Mouse (Mus musculus): ENCODE measurements around the gene Efhd1. TPM values are rescaled to one million over a fixed set of nuclear protein-coding genes. Genes with fewer than 3 reads are reported as not detected.

Efhd1 gene
- polyA plus RNA-seq, 1 experiment from 2014 or later, result 1.3 TPM

DNA sequence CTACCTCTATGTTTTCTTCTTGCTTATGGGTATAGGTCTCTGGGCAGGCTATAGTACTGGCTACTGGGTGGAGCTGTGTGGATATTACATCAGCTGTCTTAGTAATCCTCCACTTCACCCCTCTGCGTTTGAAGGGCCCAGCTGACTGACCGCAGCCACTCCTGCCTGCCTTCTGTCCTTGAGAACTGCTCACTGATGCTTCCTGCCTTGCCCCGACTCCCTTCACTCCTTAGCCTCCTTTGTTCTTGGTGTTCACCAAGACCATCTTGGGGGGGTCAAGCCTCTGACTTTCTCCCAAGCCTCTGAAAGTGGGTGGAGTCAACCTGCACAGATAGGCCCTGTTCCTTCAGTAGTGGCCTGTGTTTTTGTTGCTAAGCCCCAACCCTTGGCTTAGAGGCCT is 8.3 kb downstream of the Efhd1 start:
- H3K27me3 ChIP-seq, result peaks cover 38% of the 10 kb centered on the region
- no peak overlapping the region for H3K4me3 ChIP-seq
- H3K9me3 ChIP-seq, result no peaks in the 10 kb centered on the region
- H3K4me2 ChIP-seq, result no peak overlapping the region
- H3K36me3 ChIP-seq, result no peaks in the 10 kb centered on the region
- H3K27ac ChIP-seq, result no peak overlapping the region
- no peak for ATAC-seq (ENCODE audit: low FRiP score)
- H3K4me1 ChIP-seq (replicated peaks), result peaks cover 25% of the 10 kb centered on the region
- no peak overlapping the region for H3K9ac ChIP-seq
- 78% methylated on average over 3 of the region's 3 CpGs for WGBS

DNA sequence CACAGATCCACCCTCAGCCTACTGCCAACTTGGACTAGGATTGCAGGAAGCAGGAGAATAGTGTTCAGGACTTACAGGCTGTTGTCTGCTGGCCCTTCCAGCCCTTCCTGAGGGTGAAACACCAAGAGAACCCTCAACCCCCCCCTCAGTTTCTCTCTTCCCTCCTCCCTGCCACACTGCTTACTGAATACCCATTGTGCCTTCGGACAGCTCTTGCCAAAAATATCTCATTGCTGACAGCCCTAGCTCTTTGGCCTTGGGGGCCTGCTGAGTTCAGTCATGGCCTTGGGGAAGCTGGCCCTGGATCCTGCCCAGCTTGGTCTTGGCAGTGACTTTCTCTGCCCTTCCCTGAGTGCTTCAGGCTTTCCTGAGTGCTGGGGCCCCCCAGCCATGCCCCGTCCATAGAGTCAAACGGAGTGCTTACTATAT is 9.4 kb downstream of the Efhd1 start:
- Histone ChIP-seq H3K27me3 (peaks cover 28% of the 10 kb centered on the region), H3K4me1 (replicated peaks) (peaks cover 25% of the 10 kb centered on the region), H3K9ac (no peak overlapping the region; the same call in 1 of the 2 replicates), H3K4me2 (no peak overlapping the region), H3K36me3 (no peaks in the 10 kb centered on the region), H3K27ac (no peak overlapping the region), H3K9me3 (no peaks in the 10 kb centered on the region), H3K4me3 (no peak overlapping the region)
- 51% methylated on average over 3 of the region's 3 CpGs for WGBS
- peak; percentile 31; the same call in 1 of the 2 replicates for ATAC-seq (ENCODE audit: low FRiP score)

DNA sequence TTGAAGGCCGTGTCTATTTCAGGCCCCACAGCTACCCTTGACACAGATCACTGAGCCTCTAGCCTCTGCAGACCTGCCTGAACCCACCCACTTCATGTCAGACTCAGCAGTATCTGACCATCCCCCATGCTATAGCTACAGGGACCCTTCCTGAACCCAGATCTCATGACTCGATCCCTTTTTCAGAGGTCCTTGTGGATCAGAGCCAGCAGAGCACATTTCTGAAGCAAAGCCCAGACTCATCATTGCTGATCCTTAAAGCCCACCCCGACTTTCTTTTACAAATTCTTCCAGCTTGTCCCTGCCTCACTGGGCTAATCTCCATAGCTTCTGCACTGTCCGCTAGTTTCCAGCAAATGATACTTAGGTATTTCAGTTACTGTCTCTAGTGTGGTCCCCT is 10.0 kb downstream of the Efhd1 start:
- Histone ChIP-seq H3K36me3 (no peaks in the 10 kb centered on the region), H3K27me3 (peaks cover 22% of the 10 kb centered on the region), H3K9me3 (no peaks in the 10 kb centered on the region), H3K4me3 (no peak overlapping the region), H3K4me2 (no peak overlapping the region), H3K27ac (no peak overlapping the region), H3K9ac (no peak overlapping the region), H3K4me1 (replicated peaks) (peaks cover 25% of the 10 kb centered on the region)
- ATAC-seq (ENCODE audit: low FRiP score), result no peak
- 75% methylated on average over 4 of the region's 4 CpGs for WGBS

DNA sequence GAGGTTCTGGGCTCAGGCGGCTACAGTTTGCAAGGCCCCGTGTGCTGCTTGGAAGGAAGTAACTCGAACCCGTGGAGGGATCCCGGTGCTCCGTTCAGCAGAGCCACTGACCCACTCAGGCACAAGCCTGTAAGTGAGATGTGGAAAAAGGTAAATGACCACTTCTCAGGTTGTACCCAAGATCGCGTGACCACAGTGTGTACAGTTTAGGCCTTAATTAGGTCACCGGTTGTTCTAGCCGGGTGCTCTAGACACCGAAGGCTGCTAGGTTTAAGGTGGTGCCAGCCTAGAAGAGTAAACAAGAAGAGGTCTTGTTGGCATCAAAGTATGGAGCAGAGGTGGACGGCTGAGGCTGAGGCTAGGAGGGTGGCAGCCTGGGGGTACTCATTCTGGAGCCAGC is 11.0 kb downstream of the Efhd1 start:
- Histone ChIP-seq H3K4me2 (no peak overlapping the region), H3K36me3 (no peaks in the 10 kb centered on the region), H3K27me3 (peaks cover 12% of the 10 kb centered on the region), H3K27ac (no peak overlapping the region), H3K9ac (no peak overlapping the region), H3K4me1 (replicated peaks) (peaks cover 24% of the 10 kb centered on the region), H3K4me3 (no peak overlapping the region), H3K9me3 (no peaks in the 10 kb centered on the region)
- no peak for ATAC-seq (ENCODE audit: low FRiP score)
- 94% methylated on average over 12 of the region's 12 CpGs for WGBS

DNA sequence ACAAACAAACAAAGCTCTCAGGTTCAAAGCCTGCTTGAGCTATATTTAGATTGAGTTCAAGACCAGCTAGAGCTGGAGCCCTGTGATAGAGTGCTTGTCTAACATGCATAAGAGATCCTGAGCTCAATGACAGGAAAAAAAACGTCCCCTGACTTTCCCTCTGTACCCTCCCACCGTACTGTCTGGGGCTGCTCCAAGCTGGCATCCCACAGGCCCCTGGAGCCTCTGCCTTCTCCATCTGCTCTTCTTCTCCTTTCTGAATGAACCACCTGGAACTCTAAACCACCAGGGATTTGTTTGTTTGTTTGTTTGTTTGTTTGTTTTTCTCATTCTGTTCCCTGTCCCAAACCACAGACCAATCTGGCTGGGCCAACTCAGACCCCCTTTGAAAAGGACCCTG is 11.9 kb downstream of the Efhd1 start:
- no peak for ATAC-seq (ENCODE audit: low FRiP score)
- H3K27me3 ChIP-seq, result 0 out of 2 replicates have a peak, but pooled peaks cover 8% of the 10 kb centered on the region
- H3K9me3 ChIP-seq, result no peaks in the 10 kb centered on the region
- no peaks in the 10 kb centered on the region for H3K36me3 ChIP-seq
- H3K4me3 ChIP-seq, result no peak overlapping the region
- H3K27ac ChIP-seq, result no peak overlapping the region
- 51% methylated on average over 2 of the region's 2 CpGs for WGBS
- peaks cover 15% of the 10 kb centered on the region for H3K4me1 ChIP-seq (replicated peaks)
- H3K4me2 ChIP-seq, result no peak overlapping the region
- H3K9ac ChIP-seq, result no peak overlapping the region

DNA sequence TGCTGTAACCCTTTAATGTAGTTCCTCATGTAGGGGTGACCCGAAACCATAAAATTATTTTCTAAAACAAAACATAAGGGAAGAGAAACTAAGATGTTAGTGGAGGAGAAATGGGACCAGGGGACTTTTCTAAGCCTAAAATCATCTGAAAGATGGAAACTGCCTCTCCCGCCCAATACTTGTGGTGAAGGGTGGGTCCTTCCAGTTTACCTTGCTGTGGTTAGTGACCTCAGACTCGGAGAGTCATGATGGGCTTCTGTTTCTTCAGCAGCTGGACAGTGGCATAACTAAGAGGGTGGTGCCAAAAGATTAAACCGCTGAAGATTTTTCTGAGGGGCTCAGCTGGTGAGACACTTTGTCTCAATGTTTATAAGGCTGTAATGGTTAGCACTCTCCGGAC is 16.1 kb downstream of the Efhd1 start:
- Histone ChIP-seq H3K4me1 (replicated peaks) (0 out of 2 replicates have a peak, but pooled peaks cover 7% of the 10 kb centered on the region), H3K36me3 (no peaks in the 10 kb centered on the region), H3K4me2 (no peak overlapping the region), H3K9me3 (no peaks in the 10 kb centered on the region), H3K9ac (no peak overlapping the region), H3K27me3 (no peaks in the 10 kb centered on the region), H3K27ac (no peak overlapping the region), H3K4me3 (no peak overlapping the region)
- ATAC-seq (ENCODE audit: low FRiP score), result no peak
- WGBS, result 84% methylated on average over 5 of the region's 5 CpGs

DNA sequence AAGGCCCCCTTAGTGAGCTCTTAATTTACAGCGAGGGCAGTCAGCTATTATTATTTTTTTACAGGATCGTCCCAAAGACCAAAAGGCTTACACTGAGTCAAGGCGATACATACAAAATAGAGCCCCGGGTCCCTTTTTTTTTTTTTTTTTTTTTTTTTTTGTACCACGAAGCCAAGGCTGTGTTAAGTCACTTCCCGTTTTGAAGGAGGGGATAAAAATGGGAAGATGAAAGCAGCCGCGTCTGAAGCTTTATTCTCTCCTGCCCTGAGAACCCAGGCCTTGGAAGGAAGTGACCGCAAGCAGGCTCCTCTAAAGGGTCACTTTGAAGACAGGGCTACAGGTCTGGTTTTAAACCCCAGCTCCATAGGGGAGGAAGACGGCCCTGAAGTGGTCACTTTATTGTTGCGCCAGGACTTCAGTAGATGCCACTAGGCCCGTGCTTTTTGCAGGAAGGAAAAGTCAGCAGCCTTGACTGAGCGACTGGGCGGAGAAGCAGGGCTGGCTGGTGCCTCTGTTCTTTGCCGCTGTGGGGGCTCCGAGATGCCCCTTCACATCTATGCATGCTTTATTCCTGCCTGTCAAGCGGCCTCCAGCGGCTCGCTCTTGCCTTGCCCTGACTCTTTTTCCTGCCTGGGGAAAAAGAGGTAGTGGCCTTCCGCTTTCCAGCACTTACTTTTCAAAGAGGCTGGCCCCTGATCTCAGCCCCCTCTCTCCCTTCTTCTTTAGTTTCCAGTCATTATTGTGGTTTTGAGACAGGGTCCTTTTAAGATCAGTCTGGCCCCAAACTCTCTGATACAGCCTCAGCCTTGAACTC is 17.6 kb downstream of the Efhd1 start:
- ATAC-seq (ENCODE audit: low FRiP score), result no peak
- H3K27ac ChIP-seq, result no peak overlapping the region
- WGBS, result 23% methylated on average over 20 of the region's 20 CpGs
- no peak overlapping the region for H3K4me3 ChIP-seq
- H3K4me2 ChIP-seq, result peak overlapping the region; percentile 29
- 0 out of 2 replicates have a peak, but pooled peaks cover 7% of the 10 kb centered on the region for H3K4me1 ChIP-seq (replicated peaks)
- no peaks in the 10 kb centered on the region for H3K36me3 ChIP-seq
- no peaks in the 10 kb centered on the region for H3K27me3 ChIP-seq
- H3K9me3 ChIP-seq, result no peaks in the 10 kb centered on the region
- H3K9ac ChIP-seq, result 0 out of 2 replicates have a peak overlapping the region, but pooled peaks have one; percentile 13

DNA sequence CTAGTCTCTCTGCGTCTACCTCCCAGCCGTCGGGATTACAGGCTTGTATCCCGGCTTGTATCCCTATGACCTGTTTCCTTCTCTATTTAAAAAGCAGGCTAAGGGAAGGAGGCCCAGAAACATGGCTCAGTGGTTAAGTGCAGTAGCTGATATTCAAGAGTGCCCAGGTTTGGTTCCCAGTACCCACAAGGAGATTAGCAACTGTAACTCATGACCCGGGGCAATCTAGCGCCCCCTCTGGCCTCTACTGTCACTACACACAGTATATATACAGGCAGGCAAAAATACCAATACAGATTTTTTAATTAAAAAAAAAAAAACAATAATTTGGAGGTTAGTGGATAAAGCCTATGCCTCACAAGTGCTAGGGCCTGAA is 18.2 kb downstream of the Efhd1 start:
- Histone ChIP-seq H3K4me2 (no peak overlapping the region), H3K9ac (no peak overlapping the region), H3K4me3 (no peak overlapping the region), H3K4me1 (replicated peaks) (0 out of 2 replicates have a peak, but pooled peaks cover 7% of the 10 kb centered on the region), H3K27me3 (no peaks in the 10 kb centered on the region), H3K36me3 (no peaks in the 10 kb centered on the region), H3K9me3 (no peaks in the 10 kb centered on the region), H3K27ac (no peak overlapping the region)
- no peak for ATAC-seq (ENCODE audit: low FRiP score)
- WGBS, result 69% methylated on average over 6 of the region's 6 CpGs

DNA sequence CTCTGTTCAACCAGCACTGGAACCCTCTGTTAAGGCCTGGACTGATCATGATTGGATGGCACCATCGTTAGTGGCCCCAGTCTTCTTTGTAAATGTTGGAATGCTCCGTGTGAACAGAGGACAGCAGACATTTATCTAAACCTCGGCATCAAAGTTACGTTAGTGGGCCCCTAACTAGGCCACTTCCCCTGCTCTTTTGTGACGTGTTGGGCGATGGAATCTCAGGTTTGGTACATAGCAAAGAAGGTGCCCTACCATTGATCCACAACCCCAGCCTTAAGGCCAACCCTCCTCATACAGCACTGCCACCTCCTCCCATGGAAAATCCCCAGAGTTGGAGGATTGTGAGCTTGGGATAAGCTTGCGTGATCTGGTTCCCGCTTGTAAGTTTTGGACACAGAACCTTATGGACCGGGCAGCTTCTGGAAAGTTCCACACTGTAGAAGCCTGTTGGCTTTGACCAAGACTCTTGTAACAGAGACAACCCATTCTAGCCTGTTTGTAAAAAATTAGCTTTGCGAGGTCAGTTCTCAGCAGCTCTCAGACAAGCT is 19.3 kb downstream of the Efhd1 start:
- ATAC-seq (ENCODE audit: low FRiP score), result no peak
- 0 out of 2 replicates have a peak, but pooled peaks cover 7% of the 10 kb centered on the region for H3K4me1 ChIP-seq (replicated peaks)
- no peak overlapping the region for H3K9ac ChIP-seq
- no peaks in the 10 kb centered on the region for H3K27me3 ChIP-seq
- 87% methylated on average over 10 of the region's 10 CpGs for WGBS
- H3K27ac ChIP-seq, result no peak overlapping the region
- H3K9me3 ChIP-seq, result no peaks in the 10 kb centered on the region
- H3K4me3 ChIP-seq, result no peak overlapping the region
- H3K4me2 ChIP-seq, result no peak overlapping the region
- H3K36me3 ChIP-seq, result no peaks in the 10 kb centered on the region

DNA sequence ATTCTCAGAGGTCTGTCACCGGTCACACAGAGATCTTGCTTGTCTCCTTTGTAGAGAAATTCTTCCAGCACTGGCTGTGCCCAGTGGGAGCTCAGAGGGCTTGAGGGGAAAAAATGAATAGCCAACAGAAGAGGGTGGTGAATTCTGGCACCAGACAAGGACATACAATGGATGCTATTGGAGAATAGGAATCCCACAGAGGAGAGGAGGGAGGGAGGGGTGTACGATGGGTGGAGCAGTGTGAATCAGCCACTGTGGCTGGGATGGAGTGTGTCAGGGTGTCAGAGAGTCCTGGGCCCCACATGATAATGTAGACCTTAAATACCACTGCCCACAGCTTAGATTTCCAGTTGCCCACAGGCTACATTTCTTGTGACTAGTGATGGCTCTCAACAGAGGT is 22.9 kb downstream of the Efhd1 start:
- no peaks in the 10 kb centered on the region for H3K36me3 ChIP-seq
- WGBS, result 48% methylated on average over 2 of the region's 2 CpGs
- no peak overlapping the region for H3K4me3 ChIP-seq
- H3K27me3 ChIP-seq, result 0 out of 2 replicates have a peak, but pooled peaks cover 1% of the 10 kb centered on the region
- no peak overlapping the region for H3K27ac ChIP-seq
- no peak for ATAC-seq (ENCODE audit: low FRiP score)
- no peak overlapping the region for H3K4me2 ChIP-seq
- no peaks in the 10 kb centered on the region for H3K9me3 ChIP-seq
- H3K4me1 ChIP-seq (replicated peaks), result 0 out of 2 replicates have a peak, but pooled peaks cover under 1% of the 10 kb centered on the region
- H3K9ac ChIP-seq, result no peak overlapping the region

DNA sequence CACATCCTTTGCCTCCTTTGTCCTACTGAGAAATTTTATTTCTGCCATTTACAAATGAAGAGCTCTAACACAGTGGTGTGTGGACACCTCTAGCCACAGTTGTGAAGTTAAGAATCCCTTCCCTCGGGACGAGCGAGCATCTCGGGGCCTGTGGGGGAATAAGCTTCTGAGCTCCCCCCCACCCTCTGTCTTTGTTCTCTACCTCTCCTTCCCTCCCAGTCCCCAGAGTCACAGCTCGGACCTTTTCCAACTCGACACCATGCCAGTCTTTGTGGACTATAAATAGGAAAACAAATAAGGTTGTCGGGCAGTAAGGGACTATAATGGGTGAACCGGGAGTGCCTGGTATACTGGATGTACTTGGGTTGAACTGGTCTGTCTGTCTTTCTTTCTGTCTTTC is 27.3 kb downstream of the Efhd1 start:
- Histone ChIP-seq H3K4me1 (replicated peaks) (no peaks in the 10 kb centered on the region), H3K4me2 (no peak overlapping the region), H3K27me3 (0 out of 2 replicates have a peak, but pooled peaks cover 3% of the 10 kb centered on the region), H3K9ac (0 out of 2 replicates have a peak overlapping the region, but pooled peaks have one; percentile 8), H3K36me3 (no peaks in the 10 kb centered on the region), H3K9me3 (no peaks in the 10 kb centered on the region), H3K27ac (no peak overlapping the region), H3K4me3 (no peak overlapping the region)
- 59% methylated on average over 8 of the region's 8 CpGs for WGBS
- ATAC-seq (ENCODE audit: low FRiP score), result no peak

DNA sequence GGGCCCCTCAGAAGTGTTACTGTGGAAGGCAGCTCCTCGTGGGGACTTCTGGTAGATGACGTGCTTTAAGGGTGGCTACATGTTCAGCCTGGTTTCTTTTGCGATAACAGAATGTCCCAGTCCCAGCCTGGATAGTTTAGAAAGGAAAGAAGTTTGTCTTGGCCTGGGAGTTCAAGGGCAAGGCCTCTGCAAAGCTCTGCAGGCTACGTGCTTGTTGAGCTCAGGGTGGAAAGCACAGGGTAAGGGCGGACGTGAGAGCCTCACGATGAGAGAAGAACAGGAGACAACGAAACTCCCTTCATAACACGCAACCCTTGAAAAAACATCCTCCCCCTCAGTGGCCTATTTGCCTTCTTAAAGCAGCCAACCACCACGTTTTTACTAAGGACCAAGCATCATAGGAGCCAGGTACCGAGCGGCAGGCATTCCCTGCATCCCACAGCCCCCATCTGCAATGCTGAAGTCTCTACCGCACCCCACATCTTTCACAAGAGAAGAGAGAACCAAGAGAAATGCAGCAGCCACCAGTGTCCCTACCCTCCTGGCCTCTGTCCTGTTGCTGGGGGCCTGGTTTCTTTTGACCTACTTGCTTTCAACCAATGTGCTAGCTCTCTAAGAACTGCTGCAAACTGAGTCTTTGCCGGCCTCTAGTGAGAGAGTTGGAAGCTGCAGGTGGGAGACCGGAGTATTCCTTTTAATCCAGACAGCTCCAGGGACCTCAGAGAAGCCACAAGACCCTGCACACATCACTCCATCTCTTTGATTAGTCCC is 28.4 kb downstream of the Efhd1 start:
- H3K36me3 ChIP-seq, result no peaks in the 10 kb centered on the region
- no peak overlapping the region for H3K27ac ChIP-seq
- no peaks in the 10 kb centered on the region for H3K9me3 ChIP-seq
- 66% methylated on average over 15 of the region's 15 CpGs for WGBS
- ATAC-seq (ENCODE audit: low FRiP score), result no peak
- no peak overlapping the region for H3K9ac ChIP-seq
- no peaks in the 10 kb centered on the region for H3K4me1 ChIP-seq (replicated peaks)
- H3K27me3 ChIP-seq, result 0 out of 2 replicates have a peak, but pooled peaks cover 3% of the 10 kb centered on the region
- H3K4me3 ChIP-seq, result no peak overlapping the region
- H3K4me2 ChIP-seq, result no peak overlapping the region

Data from hindbrain, embryonic 13.5 days (tissue).